Mouse (Mus musculus) right cerebral cortex, postnatal 36 days (tissue): ENCODE data around the gene Olfr1387.
"Not testable (repeated sequence)": the region's sequence is repeated elsewhere in the genome, so short reads cannot be mapped to it uniquely, and the experiment has no call there.

Experiments
- DNase-seq, 2 experiments: peaks; one replicate each; pipeline ENCODE4 v3.0.0; 2022; ENCODE audit warnings: low spot score in 2 of 2, mixed read lengths in 1 of 2

Gene Olfr1387

DNA sequence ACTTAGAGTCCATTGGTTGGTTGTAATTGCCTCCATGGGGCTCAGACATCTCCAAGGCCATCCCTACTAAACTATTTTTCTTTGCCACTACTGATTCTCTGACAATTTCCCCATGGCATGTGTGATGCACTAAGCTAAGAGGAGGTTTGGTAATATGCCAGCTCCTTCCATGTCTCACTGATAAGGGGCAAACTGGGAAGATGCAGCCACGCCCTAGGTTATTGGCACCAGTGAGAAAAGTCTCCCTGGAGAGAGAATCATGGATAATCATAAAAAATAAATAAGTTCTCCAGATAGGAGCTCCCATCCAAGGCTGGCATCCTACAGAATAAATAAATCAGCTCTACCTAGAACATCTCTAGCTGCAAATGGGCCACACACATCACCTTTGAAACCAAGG is at the start of gene Olfr1387:
Gene Olfr1387 (plus strand): TSS at position 301 of the 400 bp plus-strand sequence.
- DNase-seq = no peak

DNA sequence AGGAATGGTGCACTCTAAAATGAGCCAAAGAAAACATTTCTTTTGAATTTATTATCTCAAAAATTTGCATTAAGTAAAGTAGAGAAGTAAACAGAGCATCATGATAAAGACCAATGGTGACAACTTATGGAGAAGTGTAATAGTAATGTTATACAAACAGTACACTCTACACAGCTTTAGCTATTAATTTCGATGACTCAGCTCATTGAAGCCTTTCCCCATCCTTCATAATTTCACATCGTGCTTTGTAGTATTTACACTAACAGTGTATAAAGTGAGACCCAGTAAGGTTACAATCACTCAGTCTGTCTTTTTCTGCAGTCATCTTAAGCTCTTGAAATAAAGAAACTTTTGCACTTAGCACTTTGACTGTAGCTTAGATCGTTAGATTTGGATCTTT is 48.4 kb upstream of the Olfr1387 start:
- DNase-seq = no peak

DNA sequence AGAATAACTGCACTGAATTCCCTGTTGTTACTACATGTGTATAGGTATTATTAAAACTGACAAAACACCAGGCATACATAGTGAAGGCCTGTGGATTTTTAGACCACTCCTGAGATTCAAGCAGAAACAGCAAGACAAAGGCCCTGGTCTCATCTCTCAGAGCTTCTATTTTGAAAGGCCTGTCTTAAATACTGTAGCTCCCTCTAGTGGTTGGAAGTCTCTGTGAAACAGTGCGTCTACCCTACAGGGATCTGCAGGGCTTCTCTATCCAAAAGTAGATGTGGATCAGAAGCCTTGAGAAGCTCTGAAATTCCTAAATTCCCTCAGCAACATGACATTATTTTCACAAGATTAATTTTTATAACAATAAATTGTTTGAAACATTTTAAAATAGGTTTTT is 44.6 kb upstream of the Olfr1387 start:
- peak in 1 of 2 experiments; percentile 22 for DNase-seq

DNA sequence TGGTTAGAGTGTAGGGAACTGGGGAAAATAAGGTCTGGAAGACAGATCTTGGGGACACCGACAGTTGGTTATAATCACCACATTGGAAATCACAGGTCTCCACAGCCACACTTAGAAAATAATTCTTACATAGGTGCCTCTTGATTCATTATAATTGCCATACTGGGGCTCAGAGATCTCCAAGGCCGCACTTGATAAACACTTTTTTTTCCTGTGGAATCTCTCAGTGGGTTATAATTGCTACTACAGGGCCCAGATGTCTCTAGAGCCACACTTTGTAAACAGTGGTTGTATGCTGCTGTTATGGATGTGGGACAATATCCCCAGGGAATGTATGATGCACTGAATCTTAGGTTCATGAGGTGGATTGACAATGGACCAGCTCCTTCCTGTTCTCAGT is 32.4 kb upstream of the Olfr1387 start, which contains the start of gene Olfr1389:
Gene Olfr1389 (plus strand): TSS at position 301 of the 400 bp plus-strand sequence.
- DNase-seq = no peak

GRCm38 (mm10) chr11:49425257-49425927 is 29.8 kb upstream of the Olfr1387 start:
- DNase-seq = no peak

- no peak for DNase-seq
These were observed 25.5 kb upstream of the Olfr1387 start for GRCm38 (mm10) chr11:49429641-49430040.

DNA sequence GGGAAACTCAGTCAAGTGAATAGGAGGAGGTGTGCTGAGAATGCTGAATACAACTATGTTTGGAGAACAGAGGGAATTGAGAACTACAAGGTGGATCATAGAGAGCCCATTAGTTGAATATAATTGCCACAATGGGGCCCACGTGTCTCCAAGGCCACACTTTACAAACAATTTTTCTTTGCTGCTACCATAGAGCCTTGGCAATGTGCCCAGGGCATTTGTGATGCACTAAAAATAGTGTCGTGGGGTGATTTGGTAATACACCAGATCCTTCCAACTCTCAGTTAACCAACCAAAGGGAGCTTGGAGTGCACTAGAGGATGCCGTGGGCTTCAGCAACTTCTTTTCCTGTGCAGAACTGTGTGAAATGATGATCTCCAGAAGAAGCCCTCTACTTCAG is 18.7 kb upstream of the Olfr1387 start, which contains the start of gene Olfr1388:
Gene Olfr1388 (plus strand): TSS at position 214 of the 400 bp plus-strand sequence.
- no peak for DNase-seq

GRCm38 (mm10) chr11:49464746-49465145 is 9.6 kb downstream of the Olfr1387 start, which contains the start of gene Olfr1386:
Olfr1386 (plus strand) TSS chr11:49465046.
- DNase-seq = not testable (repeated sequence)

GRCm38 (mm10) chr11:49485973-49486372 is 30.8 kb downstream of the Olfr1387 start:
- no peak for DNase-seq

DNA sequence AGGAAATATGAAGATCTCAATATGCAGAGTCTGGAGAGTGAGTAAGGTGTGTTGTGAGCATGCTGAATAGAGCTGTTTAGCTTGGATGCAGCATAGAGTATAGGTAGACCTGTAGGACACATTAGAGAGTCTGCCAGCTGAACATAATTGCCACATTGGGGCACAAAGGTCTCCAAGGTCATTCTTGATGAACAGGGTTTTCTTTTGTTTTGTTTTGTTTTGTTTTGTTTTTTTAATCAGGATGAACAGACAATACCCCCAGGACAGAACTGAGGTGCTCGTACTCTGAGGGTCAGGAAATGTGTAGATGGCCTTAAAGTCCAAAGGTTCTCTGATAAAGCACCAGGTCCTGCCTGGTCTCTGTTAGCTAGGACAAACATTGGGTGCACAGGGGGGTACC is 33.6 kb downstream of the Olfr1387 start, which contains the start of gene Olfr1385:
Gene Olfr1385 (plus strand): TSS at position 301 of the 400 bp plus-strand sequence.
- DNase-seq = not testable (repeated sequence)
